Mouse (Mus musculus): ENCODE results near the gene Smcp.

The Smcp gene

GRCm38 (mm10) chr3:92588858-92589257, at the start of gene Smcp:
Smcp (minus strand) TSS chr3:92588997.
- no peak for DNase-seq (ENCODE audit: low spot score)

GRCm38 (mm10) chr3:92638653-92638991, 49.8 kb upstream of the Smcp start:
- DNase-seq (ENCODE audit: low spot score): no peak

- no peak for DNase-seq (ENCODE audit: low spot score)
Observed at GRCm38 (mm10) chr3:92637745-92638652, 49.2 kb upstream of the Smcp start.

- no peak for DNase-seq (ENCODE audit: low spot score)
Observed at GRCm38 (mm10) chr3:92621560-92621959, 32.8 kb upstream of the Smcp start, which contains the start of gene Lce6a. Lce6a (minus strand) TSS chr3:92621660.

GRCm38 (mm10) chr3:92609804-92610203, 21.0 kb upstream of the Smcp start:
- DNase-seq (ENCODE audit: low spot score): no peak

GRCm38 (mm10) chr3:92607392-92607791, 18.6 kb upstream of the Smcp start, which contains the start of gene 2210017I01Rik:
2210017I01Rik (minus strand) TSS chr3:92607492.
- no peak for DNase-seq (ENCODE audit: low spot score)

- no peak for DNase-seq (ENCODE audit: low spot score)
Observed at GRCm38 (mm10) chr3:92602169-92602568, 13.4 kb upstream of the Smcp start.

- no peak for DNase-seq (ENCODE audit: low spot score)
Observed at GRCm38 (mm10) chr3:92600456-92600855, 11.7 kb upstream of the Smcp start.

GRCm38 (mm10) chr3:92599973-92600372, 11.2 kb upstream of the Smcp start:
- DNase-seq (ENCODE audit: low spot score): no peak

GRCm38 (mm10) chr3:92598429-92598828, 9.6 kb upstream of the Smcp start:
- no peak for DNase-seq (ENCODE audit: low spot score)

- DNase-seq (ENCODE audit: low spot score): no peak
Observed at GRCm38 (mm10) chr3:92587190-92587589, 1.6 kb downstream of the Smcp start.

- DNase-seq (ENCODE audit: low spot score): no peak
Observed at GRCm38 (mm10) chr3:92585055-92585454, 3.7 kb downstream of the Smcp start.

- DNase-seq (ENCODE audit: low spot score): no peak
Observed at GRCm38 (mm10) chr3:92583164-92583826, 5.5 kb downstream of the Smcp start.

GRCm38 (mm10) chr3:92579508-92579907, 9.3 kb downstream of the Smcp start:
- no peak for DNase-seq (ENCODE audit: low spot score)

GRCm38 (mm10) chr3:92578652-92579413, 10.0 kb downstream of the Smcp start:
- no peak for DNase-seq (ENCODE audit: low spot score)

- peak; percentile 31 for DNase-seq (ENCODE audit: low spot score)
Observed at GRCm38 (mm10) chr3:92573449-92574041, 15.3 kb downstream of the Smcp start, which contains the start of gene Ivl. Ivl (minus strand) TSS chr3:92573735.

GRCm38 (mm10) chr3:92572514-92573155, 16.2 kb downstream of the Smcp start:
- no peak for DNase-seq (ENCODE audit: low spot score)

- no peak for DNase-seq (ENCODE audit: low spot score)
Observed at GRCm38 (mm10) chr3:92568752-92569151, 20.0 kb downstream of the Smcp start.

- no peak for DNase-seq (ENCODE audit: low spot score)
Observed at GRCm38 (mm10) chr3:92565418-92565817, 23.4 kb downstream of the Smcp start.

- DNase-seq (ENCODE audit: low spot score): no peak
Observed at GRCm38 (mm10) chr3:92534411-92534810, 54.4 kb downstream of the Smcp start, which contains the start of gene 2310046K23Rik. 2310046K23Rik (minus strand) TSS chr3:92534511.

All from urinary bladder, postnatal 25 days (tissue).